Mouse (Mus musculus) CH12.LX (cell line): ENCODE data around the gene Tnpo2. TPM values are rescaled to one million over a fixed set of nuclear protein-coding genes. Genes with fewer than 3 reads are reported as not detected.

Experiments used
- DNase-seq: peaks from one replicate; pipeline ENCODE4 v3.0.0-alpha.2; 2013; ENCODE audit errors: extremely low read depth
- H3K27ac ChIP-seq: 2 replicates; pipeline ENCODE4 v1.5.1; 2012; ENCODE audit warnings: low read depth, mild to moderate bottlenecking, control low read depth, moderate library complexity; ENCODE audit not compliant: insufficient read depth
- H3K27me3 ChIP-seq: replicated peaks from 2 replicates; pipeline ENCODE3; 2012; ENCODE audit warnings: inconsistent platforms
- H3K36me3 ChIP-seq, 2 experiments: replicated peaks in 1 of 2; 2 replicates each; pipeline versions ENCODE3 to v1.6.1; 2012; ENCODE audit warnings: inconsistent platforms in 1 of 2, low read length in 1 of 2, mild to moderate bottlenecking in 1 of 2, mixed read lengths in 1 of 2, moderate library complexity in 1 of 2; ENCODE audit not compliant: control insufficient read depth in 1 of 2, insufficient read depth in 1 of 2
- H3K4me1 ChIP-seq, 2 experiments: 2 replicates each; pipeline ENCODE4 v1.6.1; 2012; ENCODE audit warnings: inconsistent platforms in 1 of 2, moderate library complexity in 1 of 2; ENCODE audit not compliant: insufficient read depth in 2 of 2, control insufficient read depth in 1 of 2
- H3K4me2 ChIP-seq: 2 replicates; pipeline ENCODE4 v1.6.1; 2012; ENCODE audit warnings: low read depth, mild to moderate bottlenecking, control low read depth; ENCODE audit not compliant: poor library complexity, insufficient read depth, severe bottlenecking
- H3K4me3 ChIP-seq, 3 experiments: fragments of 150-350 bp in 1 of 3; sonication (generic) in 1 of 3; replicated peaks in 1 of 3; 2 replicates each; pipeline versions ENCODE3 to v1.5.1; 2011 to 2012; ENCODE audit warnings: low read depth in 2 of 3, low read length in 2 of 3, mild to moderate bottlenecking in 2 of 3, moderate library complexity in 2 of 3, control low read depth in 1 of 3, improper control_type of control experiment in 1 of 3, inconsistent platforms in 1 of 3, mixed read lengths in 1 of 3; ENCODE audit not compliant: poor library complexity in 1 of 3
- H3K79me2 ChIP-seq: replicated peaks from 2 replicates; pipeline ENCODE4 v1.6.1; 2012; ENCODE audit warnings: mild to moderate bottlenecking, moderate library complexity; ENCODE audit not compliant: control insufficient read depth, poor library complexity, insufficient read depth, severe bottlenecking; ENCODE audit errors: extremely low read depth
- H3K9ac ChIP-seq: 2 replicates; pipeline ENCODE4 v1.6.1; 2012; ENCODE audit warnings: low read depth, mild to moderate bottlenecking, control low read depth, moderate library complexity; ENCODE audit not compliant: insufficient read depth
- H3K9me3 ChIP-seq: replicated peaks from 2 replicates; pipeline ENCODE3; 2012; ENCODE audit warnings: low read length, inconsistent platforms, mixed read lengths
- BHLHE40 ChIP-seq: IDR thresholded peaks from 2 replicates; pipeline ENCODE4 v1.6.1; 2011; ENCODE audit warnings: mild to moderate bottlenecking, low read depth, low read length, improper control_type of control experiment
- CHD1 ChIP-seq: IDR thresholded peaks from 2 replicates; pipeline ENCODE4 v1.6.1; 2012; ENCODE audit warnings: low read depth, low read length, improper control_type of control experiment, inconsistent platforms
- CHD2 ChIP-seq: IDR thresholded peaks from 2 replicates; pipeline ENCODE4 v1.6.1; 2011; ENCODE audit warnings: low read length, improper control_type of control experiment
- EP300 ChIP-seq: IDR thresholded peaks from 2 replicates; pipeline ENCODE4 v1.6.1; 2011; ENCODE audit warnings: low read length, improper control_type of control experiment
- ETS1 ChIP-seq: conservative IDR thresholded peaks from 2 replicates; pipeline ENCODE4 v1.6.1; 2012; ENCODE audit warnings: low read depth, mild to moderate bottlenecking, inconsistent platforms, low read length, improper control_type of control experiment, moderate library complexity
- GABPA ChIP-seq: IDR thresholded peaks from 2 replicates; pipeline ENCODE4 v1.6.1; 2012; ENCODE audit warnings: low read depth, low read length, improper control_type of control experiment, inconsistent platforms; ENCODE audit not compliant: insufficient replicate concordance
- HCFC1 ChIP-seq: IDR thresholded peaks from 2 replicates; pipeline ENCODE4 v1.6.1; 2012; ENCODE audit warnings: low read depth, mild to moderate bottlenecking, inconsistent platforms, low read length, improper control_type of control experiment
- JUND ChIP-seq: conservative IDR thresholded peaks from 2 replicates; pipeline ENCODE4 v1.6.1; 2011; ENCODE audit warnings: low read depth, low read length, improper control_type of control experiment
- KAT2A ChIP-seq: IDR thresholded peaks from 2 replicates; pipeline ENCODE4 v1.6.1; 2012; ENCODE audit warnings: low read length, improper control_type of control experiment, inconsistent platforms; ENCODE audit not compliant: insufficient replicate concordance
- MAFK ChIP-seq: IDR thresholded peaks from 2 replicates; pipeline ENCODE4 v1.6.1; 2011; ENCODE audit warnings: low read length, improper control_type of control experiment; ENCODE audit not compliant: insufficient replicate concordance
- MAX ChIP-seq: IDR thresholded peaks from 2 replicates; pipeline ENCODE4 v1.6.1; 2011; ENCODE audit warnings: low read length, improper control_type of control experiment
- MAZ ChIP-seq: IDR thresholded peaks from 2 replicates; pipeline ENCODE4 v1.6.1; 2012; ENCODE audit warnings: low read depth, mild to moderate bottlenecking, inconsistent platforms, low read length, improper control_type of control experiment, moderate library complexity
- MEF2A ChIP-seq: IDR thresholded peaks from 2 replicates; pipeline ENCODE4 v1.6.1; 2014; ENCODE audit warnings: low read depth, mild to moderate bottlenecking, inconsistent platforms, low read length, improper control_type of control experiment, borderline replicate concordance
- MXI1 ChIP-seq: IDR thresholded peaks from 2 replicates; pipeline ENCODE4 v1.6.1; 2011; ENCODE audit warnings: mild to moderate bottlenecking, low read depth, low read length, improper control_type of control experiment
- MYC ChIP-seq: IDR thresholded peaks from 2 replicates; pipeline ENCODE4 v1.6.1; 2011; ENCODE audit warnings: low read depth, mild to moderate bottlenecking, improper control_type of control experiment, low read length
- NRF1 ChIP-seq: IDR thresholded peaks from 2 replicates; pipeline ENCODE4 v1.6.1; 2014; ENCODE audit warnings: low read depth, mild to moderate bottlenecking, inconsistent platforms, low read length, improper control_type of control experiment, moderate library complexity
- PAX5 ChIP-seq: IDR thresholded peaks from 2 replicates; pipeline ENCODE4 v1.6.1; 2012; ENCODE audit warnings: low read length, inconsistent platforms, mixed read lengths
- RAD21 ChIP-seq: IDR thresholded peaks from 2 replicates; pipeline ENCODE4 v1.6.1; 2011; ENCODE audit warnings: low read depth, mild to moderate bottlenecking, low read length, improper control_type of control experiment, moderate library complexity
- RCOR1 ChIP-seq: conservative IDR thresholded peaks from 2 replicates; pipeline ENCODE4 v1.6.1; 2012; ENCODE audit warnings: low read depth, mild to moderate bottlenecking, inconsistent platforms, low read length, improper control_type of control experiment
- SMC3 ChIP-seq: IDR thresholded peaks from 2 replicates; pipeline ENCODE4 v1.6.1; 2011; ENCODE audit warnings: low read depth, low read length, improper control_type of control experiment
- TBP ChIP-seq: conservative IDR thresholded peaks from 2 replicates; pipeline ENCODE4 v1.6.1; 2011; ENCODE audit warnings: low read depth, low read length, improper control_type of control experiment
- USF1 ChIP-seq: IDR thresholded peaks from 2 replicates; pipeline ENCODE4 v1.6.1; 2014; ENCODE audit warnings: low read depth, mild to moderate bottlenecking, inconsistent platforms, low read length, improper control_type of control experiment
- USF2 ChIP-seq: conservative IDR thresholded peaks from 2 replicates; pipeline ENCODE4 v1.6.1; 2011; ENCODE audit warnings: low read depth, low read length, improper control_type of control experiment
- ZC3H11A ChIP-seq: IDR thresholded peaks from 2 replicates; pipeline ENCODE4 v1.6.1; 2012; ENCODE audit warnings: low read depth, mild to moderate bottlenecking, inconsistent platforms, low read length, improper control_type of control experiment
- ZKSCAN1 ChIP-seq: IDR thresholded peaks from 2 replicates; pipeline ENCODE4 v1.6.1; 2012; ENCODE audit warnings: low read depth, inconsistent platforms, low read length, improper control_type of control experiment, borderline replicate concordance
- ZMIZ1 ChIP-seq: IDR thresholded peaks from 2 replicates; pipeline ENCODE4 v1.6.1; 2012; ENCODE audit warnings: low read depth, mild to moderate bottlenecking, inconsistent platforms, low read length, improper control_type of control experiment
- ZNF384 ChIP-seq: IDR thresholded peaks from 2 replicates; pipeline ENCODE4 v1.6.1; 2012; ENCODE audit warnings: low read depth, low read length, improper control_type of control experiment, inconsistent platforms
- dilution Hi-C: fragments of 300-500 bp; cut with MboI; formaldehyde crosslinking; loops from 2 replicates; pipeline ENCODE4 v1.14.3; 2020; ENCODE audit warnings: low sequenced_read_pairs; ENCODE audit not compliant: extremely low pct_unique_long_range_greater_than_20kb, extremely low pct_ligation_motif_present
- in situ Hi-C: fragments of 300-500 bp; cut with MboI; formaldehyde crosslinking; loops from 3 replicates; pipeline ENCODE4 v1.14.3; 2019; ENCODE audit warnings: low sequenced_read_pairs, low pct_ligation_motif_present, low pct_unique_long_range_greater_than_20kb, mixed read lengths
- polyA plus RNA-seq: library from polyadenylated mRNA; unstranded; fragments of >175 nt; gene quantifications from 2 replicates; pipeline ENCODE4 v1.2.1, GENCODE M21; 2012; ENCODE audit warnings: low read depth; ENCODE audit not compliant: insufficient read length
- total RNA-seq, 2 experiments: library from RNA; depleted of rRNA; stranded (reverse); fragments of 300-350 nt in 1 of 2; fragments of >200 nt in 1 of 2; gene quantifications; 2 replicates each; pipeline ENCODE4 v1.2.3; 2012 to 2014

The Tnpo2 gene
- total and polyA plus RNA-seq, 3 experiments = 36.3 to 57.0 (median 48.0) TPM

DNA sequence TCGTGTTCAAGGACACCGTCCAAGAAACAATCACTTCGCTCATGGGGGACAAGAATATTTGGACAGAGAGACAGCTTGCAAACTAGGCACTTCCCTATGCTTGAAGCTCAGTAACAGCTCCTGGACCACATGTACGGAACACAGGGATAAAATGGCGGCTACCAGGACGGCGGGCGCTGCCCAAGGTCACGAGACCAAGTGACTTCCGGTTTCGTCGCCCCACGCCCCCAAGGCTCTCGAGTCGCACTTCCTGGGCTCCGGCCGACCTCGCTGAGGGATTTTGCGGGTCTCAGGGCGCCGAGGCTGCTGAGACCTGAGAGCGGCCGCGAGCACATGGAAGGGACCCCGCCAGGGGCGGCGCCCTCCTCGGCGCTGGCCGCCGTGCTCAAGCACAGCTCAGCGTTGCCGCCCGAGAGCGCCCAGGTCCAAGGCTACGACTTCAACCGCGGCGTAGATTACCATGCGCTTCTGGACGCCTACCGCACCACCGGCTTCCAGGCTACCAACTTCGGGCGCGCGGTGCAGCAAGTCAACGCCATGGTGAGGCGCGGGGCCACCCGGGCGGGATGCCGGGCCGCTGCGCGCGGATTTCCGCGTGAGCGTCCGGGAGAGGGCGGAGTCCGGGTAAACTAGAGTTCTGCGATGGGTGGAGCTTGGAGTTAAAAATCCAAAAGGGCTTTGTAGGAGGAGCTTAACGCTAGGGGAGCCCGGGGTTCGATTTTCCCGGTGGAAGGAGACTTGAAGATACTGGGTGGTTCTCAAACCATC is 35.0 kb downstream of the Tnpo2 start, which contains the start of gene Dhps (continued):
- TF ChIP-seq NRF1 (peak; percentile 65), EP300 (no peak), HCFC1 (peak; percentile 81), PAX5 (no peak)

GRCm38 (mm10) chr8:85072364-85072929 is 35.7 kb downstream of the Tnpo2 start:
- Histone ChIP-seq H3K4me1 (peaks cover 6 to 27% of the 10 kb centered on the region in 2 experiments), H3K27me3 (no peaks in the 10 kb centered on the region), H3K36me3 (peaks cover 44 to 60% of the 10 kb centered on the region in 2 experiments), H3K9me3 (no peaks in the 10 kb centered on the region), H3K27ac (no peak overlapping the region; the same call in 1 of the 2 replicates), H3K4me3 (peak overlapping the region; percentile 92 to 99 (median 98)), H3K9ac (peak overlapping the region; percentile 99), H3K79me2 (peaks cover 17% of the 10 kb centered on the region), H3K4me2 (peak overlapping the region; percentile 76)
- no peak; the same call in 1 of the 2 replicates for TF ChIP-seq RCOR1
- TF ChIP-seq KAT2A = no peak
- 0 out of 2 replicates have a peak, but pooled peaks have one; percentile 52 for TF ChIP-seq CHD1
- TF ChIP-seq MAX = peak; percentile 74; the same call in 1 of the 2 replicates
- TF ChIP-seq MEF2A = no peak
- peak; percentile 92 for TF ChIP-seq MYC
- dilution Hi-C loops = no loop called here
- DNase-seq = peak; percentile 47
- in situ Hi-C loops = loop anchor here (5.0 kb wide), 1 partner anchor 100 kb away; no protein-coding TSS in a partner anchor

DNA sequence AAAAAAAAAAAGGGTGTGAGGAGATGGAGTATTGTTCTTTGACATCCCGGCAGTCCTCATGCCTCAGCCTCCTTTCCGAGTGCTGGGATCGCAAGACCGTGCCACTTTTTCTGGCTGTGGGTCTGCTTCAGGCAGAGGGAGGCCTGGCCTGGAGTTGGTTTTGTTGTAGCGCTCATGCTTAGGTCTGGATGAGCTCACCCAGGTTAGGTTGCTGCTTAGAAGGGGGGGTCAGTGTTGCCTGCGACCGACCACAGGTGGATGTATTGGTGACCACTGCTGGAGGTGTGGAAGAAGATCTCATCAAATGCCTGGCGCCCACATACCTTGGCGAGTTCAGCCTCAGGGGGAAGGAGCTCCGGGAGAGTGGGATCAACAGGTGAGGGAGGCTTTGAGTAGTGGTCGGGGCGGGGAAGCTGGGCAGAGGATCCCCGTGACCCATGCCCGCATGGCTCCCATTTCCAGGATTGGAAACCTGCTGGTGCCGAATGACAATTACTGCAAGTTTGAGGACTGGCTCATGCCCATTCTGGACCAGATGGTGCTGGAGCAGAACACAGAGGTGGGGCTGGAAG is 36.4 kb downstream of the Tnpo2 start:
- H3K4me3 ChIP-seq = peak overlapping the region in 2 of 3 experiments; percentile 41 to 92

More for the DNA sequence above, 36.4 kb downstream of the Tnpo2 start:
- Histone ChIP-seq H3K4me1 (peaks cover 6 to 27% of the 10 kb centered on the region in 2 experiments), H3K36me3 (peaks cover 44 to 59% of the 10 kb centered on the region in 2 experiments), H3K27ac (no peak overlapping the region), H3K27me3 (no peaks in the 10 kb centered on the region), H3K9me3 (no peaks in the 10 kb centered on the region), H3K79me2 (peaks cover 17% of the 10 kb centered on the region), H3K4me2 (peak overlapping the region; percentile 76; the same call in 1 of the 2 replicates), H3K9ac (peak overlapping the region; percentile 99; the same call in 1 of the 2 replicates)
- no peak for DNase-seq
- dilution Hi-C loops (no loop called here), in situ Hi-C loops (loop anchor here (5.0 kb wide), 1 partner anchor 99 kb away; no protein-coding TSS in a partner anchor)
- TF ChIP-seq GABPA (no peak), MEF2A (no peak), MAZ (no peak), CHD1 (no peak), CHD2 (no peak), USF2 (no peak), ZNF384 (no peak), RAD21 (no peak), TBP (no peak), MXI1 (no peak), HCFC1 (no peak), ZC3H11A (no peak), BHLHE40 (no peak), ZMIZ1 (no peak), USF1 (no peak), SMC3 (no peak), ZKSCAN1 (no peak), MAFK (no peak), JUND (no peak), ETS1 (no peak)
